Mouse (Mus musculus): ENCODE data around the gene Rgs1.

The Rgs1 gene

DNA sequence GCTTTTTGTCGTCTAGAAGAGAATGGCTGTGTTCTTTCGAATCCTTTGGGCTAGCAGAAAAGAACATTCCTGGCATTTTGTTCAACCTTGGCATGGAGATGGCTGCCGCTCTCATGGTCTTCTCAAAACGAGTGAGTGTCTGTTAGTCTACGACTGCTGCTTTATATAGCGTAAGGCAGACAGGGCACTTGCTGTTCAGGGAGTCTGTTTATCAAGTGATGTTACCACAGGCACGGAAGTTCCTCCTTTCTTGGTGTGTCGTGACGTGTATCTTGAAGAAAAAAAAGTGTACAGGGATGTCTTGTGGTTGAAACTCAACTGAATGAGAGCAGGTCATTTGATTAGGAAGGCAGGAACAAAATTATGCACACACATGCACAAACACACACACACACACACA is at the start of gene Rgs1:
Gene Rgs1, minus strand, starts transcription at position 320 of the 400 bp plus-strand sequence.
- DNase-seq: peak; percentile 18

DNA sequence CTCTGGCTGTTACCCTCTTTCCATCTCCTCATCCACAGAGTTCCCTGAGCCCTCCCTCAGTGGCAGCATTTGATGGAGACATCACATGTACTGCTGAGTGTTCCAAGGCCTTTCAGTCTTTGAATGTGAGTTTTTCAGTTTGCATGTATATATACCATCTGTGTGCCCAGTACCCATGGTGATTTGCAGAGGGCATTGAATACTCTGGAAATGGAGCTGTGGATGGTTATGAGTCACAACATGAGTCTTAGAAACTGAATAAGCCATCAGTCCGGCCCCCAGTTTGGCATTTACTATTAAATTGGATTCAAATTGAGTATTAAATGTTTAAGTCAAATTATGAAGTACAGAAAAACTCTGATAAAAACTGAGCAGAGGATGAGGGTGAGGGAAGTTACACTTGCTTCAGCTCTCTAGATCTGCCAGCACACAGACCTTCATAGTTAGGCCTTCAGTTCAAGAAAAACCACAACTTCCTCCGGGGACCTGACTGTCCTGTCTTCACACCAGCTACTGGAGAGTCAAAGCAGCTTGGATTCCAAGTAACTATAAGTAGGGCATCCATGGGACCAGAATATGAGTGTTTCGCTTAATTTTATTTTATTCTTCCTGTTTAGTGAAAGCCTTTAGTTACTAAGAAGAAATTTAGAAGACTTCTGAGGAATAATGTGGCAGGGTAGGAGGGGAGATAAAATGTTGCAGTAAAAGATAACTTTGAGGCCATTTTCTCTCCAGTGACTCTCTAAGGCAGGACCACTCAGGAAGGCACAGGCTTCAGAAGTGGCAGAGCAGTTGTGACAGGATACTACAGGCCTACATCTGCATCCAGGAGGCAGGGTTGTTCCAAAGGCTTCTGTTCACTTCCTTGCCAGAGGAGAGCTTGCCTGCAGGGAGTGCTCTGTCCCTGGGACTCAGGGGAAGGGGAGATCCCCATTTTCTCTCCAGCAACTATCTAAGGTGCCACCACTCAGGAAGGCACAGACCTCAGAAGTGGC is 34.3 kb upstream of the Rgs1 start:
- no peak for DNase-seq

DNA sequence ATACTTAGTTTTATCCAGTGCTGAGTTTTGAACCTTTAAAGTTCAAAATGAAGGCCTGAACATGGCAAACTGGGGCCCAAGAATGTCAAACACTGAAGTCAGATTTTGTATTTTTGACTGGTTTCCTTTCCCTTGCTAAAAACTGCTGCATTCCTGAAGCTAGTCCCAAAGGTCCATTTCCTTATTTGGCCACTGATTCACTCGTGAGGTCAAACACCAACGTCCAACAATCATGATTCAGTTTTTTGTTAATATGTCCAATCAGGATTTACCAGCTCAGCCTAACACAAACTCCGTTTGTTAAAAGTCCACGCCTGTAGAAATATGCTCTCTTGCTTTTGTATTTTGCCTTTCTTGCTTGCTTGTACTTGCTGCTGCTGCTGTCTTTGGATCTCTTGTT is 31.0 kb upstream of the Rgs1 start:
- no peak for DNase-seq

DNA sequence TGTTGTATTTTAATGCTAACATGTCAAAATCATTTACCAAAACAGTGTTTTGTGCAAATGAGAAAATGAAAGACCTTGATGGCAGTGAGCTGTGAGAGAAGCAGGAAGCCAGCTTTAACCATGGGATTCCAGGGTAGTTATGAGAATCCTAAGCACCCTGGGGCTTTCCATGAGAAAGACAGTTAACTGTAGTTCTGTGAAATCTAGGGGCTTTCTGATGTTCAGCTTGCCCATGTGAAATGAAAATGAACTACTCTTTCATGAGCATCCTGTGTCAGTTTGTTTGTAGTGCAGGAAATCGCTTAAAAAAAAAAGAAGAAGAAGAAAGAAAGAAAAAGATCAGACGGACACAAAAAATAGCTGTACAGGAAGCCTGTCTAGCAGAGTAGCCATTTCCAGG is 23.9 kb upstream of the Rgs1 start:
- no peak for DNase-seq

DNA sequence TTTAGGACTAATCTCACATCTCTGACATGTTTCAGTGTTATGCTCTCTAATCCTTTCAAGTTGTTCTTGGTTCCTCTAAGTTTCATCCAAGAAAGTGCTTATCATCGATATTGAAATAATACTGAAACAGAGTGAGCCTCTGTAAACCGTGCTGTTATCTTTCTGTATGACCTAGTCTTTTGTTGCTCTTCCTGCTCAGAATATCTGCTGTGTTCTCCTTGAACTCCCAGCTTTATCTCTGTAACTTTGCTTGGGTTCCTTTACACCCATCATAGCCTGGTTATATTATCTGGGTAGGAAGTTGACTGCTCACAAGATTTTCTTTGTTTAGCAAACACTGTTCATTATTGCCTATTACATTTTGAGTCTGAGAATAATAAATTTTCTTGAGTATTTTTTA is 20.1 kb upstream of the Rgs1 start:
- DNase-seq: no peak

DNA sequence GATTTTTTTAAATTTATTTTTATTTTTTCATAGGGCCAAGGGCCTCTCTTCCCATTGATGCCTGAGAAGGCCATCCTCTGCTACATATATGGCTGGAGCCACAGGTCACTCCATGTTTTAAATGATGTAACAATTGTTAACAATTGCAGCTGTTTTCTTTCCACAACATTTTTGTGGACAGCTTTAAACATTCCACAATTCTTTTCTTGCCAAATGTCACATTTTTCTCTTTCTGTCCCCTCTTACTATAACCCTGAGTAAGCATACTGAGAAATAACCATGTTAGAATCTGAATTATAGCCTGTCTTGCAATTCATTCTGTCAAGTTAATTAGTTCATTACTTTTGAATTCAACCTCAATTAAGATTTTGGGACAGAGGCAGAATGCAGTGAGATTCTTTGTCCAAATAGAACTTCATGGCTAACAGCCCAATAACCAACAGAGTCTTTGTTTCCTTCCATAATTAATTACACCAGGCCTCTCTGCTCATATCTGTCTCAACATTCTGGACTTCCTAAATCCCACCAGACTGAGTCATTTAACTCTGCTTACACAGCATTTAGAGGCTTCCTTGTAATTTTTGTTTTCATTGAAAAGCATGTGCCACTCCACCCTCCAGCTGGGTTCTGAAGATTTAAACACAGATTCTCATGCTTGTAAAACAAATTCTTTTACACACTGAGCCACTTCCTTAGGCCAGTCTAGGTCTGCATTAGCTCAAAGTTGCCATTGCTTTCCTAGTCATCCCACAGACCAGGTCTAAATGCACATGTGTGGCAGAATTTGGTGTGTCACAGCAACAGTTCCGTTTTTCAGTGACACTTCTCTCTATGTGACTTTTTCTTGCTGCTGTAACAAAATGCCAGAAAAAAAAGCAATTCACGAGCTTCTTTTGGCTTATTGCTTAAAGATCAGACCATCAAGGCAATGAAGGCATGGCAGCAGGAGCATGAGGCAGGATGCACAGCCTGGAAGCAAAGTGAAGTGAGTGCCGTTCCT is 18.7 kb upstream of the Rgs1 start:
- no peak for DNase-seq

DNA sequence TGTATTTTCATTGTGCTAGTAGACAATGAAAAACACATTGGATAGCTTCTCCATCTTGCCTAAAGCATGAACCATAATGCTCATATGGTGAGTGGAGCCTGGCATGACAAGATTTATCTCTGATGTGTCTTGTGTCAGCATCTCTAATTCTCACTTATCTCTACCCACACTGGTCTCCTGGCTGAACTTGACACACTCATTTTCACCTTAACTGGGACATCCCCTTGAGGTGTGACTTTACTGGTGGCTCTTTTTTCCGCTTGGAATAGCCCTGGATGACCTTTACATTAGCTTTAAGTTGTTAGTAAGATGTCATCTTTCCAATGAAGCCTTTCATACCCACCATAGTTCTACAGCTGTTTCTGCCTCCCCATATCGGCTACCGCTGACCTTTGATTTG is 15.0 kb upstream of the Rgs1 start:
- DNase-seq: no peak

DNA sequence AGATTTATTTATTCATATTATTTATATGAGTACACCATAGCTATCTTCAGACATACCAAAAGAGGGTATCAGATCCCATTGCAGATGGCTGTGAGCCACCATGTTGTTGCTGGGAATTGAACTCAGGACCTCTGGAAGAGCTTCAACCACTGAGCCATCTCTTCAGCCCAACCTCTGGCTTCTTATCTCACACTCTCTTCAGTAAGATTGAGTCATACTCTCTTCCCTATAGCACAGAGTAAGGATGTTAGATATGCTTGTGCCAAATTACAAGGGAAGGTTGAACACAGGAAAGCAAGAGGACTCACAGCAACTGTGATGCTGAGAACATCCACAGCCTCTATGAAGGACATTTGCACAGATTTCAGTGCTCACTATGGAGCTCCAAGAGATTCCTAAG is 13.0 kb upstream of the Rgs1 start:
- DNase-seq: no peak

DNA sequence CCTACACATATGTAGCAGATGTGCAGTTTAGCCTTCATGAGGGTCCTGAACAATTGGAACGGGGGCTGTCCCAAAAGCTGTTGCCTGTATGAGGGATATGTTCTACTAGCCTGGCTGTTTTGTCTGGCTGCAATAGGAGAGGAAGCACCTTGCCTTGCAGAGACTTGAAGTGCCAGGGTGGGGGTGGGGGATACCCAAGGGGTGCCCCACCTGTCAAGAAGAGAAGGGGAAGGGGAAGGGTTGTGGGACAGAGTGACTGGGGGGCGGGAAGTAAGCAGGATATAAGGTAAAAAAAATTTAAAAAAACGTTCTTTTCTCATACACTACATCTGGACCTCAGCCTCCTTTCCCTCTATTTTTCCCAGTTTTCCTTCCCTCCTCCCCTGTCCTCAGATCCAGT is 9.7 kb upstream of the Rgs1 start:
- no peak for DNase-seq

DNA sequence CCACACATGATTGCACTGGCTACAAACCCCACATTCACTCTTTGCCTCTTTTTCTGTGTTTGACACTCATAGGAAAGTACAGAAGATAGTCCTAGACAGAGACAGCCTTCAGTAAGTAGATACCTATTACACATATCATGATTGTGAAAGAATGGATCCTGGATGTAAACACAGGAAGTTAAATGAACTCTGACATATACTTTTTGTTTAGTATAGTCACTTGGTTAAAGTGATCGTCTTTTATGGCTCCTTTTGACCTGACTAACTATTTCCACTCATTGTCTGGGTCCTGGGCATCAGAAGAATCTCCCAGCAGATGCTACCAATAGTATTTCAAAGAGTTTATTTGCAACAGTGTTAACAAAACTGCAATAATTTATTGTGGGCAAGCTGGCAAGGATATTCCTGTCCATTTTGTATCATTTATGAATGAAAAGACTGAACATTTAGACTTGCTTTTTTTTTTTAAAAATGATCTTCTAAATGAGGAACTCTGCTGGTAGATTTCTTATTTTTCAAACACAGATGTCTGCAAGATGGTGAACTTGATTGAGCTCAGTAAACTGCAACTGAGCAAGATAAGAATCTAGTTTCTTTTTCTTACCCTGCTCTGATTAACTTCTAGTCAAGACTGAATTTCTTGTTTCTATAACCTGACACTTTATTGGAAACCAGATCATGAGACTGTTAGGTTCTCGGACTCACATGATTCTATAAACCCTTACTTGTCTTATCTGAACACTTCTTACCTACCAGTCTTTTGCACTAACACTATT is 7.7 kb upstream of the Rgs1 start:
- DNase-seq: no peak

DNA sequence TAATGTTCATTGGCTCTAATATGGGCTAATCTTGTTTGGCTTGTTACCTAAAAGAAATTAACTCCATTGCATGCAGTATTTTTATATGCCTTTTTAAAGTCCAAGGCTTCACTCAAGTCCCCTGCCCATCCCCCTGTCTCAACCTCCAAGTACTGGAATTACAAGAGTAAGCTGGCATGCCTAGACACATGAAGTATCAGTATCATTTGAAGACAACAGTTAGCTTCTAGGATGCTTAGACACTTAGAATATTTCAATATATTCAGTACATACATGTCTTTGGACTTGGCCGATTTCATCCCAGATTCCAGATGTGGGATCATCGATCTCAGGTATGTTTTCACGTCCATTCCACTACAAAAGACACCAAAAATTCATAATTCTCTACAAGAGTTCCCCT is 836 bp downstream of the Rgs1 start:
- DNase-seq: no peak

DNA sequence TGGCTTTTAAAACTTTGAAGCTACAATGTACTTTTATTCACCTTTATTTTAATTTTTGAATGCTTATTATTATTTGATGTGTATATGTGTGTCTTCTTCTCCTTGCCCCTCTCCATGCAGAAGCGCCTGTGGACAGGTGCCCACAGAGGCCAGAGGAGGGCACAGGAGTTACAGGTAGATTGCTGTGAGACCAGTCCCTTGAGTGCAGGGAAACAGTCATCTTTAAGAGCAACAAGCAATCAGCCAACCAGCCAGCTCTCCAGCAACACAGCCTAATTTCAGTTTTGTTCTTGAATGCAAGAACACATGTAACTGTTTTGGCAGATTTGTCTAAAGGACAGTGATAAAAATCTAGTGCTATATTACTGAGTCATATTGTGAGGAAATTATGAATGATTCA is 1.7 kb downstream of the Rgs1 start:
- no peak for DNase-seq

DNA sequence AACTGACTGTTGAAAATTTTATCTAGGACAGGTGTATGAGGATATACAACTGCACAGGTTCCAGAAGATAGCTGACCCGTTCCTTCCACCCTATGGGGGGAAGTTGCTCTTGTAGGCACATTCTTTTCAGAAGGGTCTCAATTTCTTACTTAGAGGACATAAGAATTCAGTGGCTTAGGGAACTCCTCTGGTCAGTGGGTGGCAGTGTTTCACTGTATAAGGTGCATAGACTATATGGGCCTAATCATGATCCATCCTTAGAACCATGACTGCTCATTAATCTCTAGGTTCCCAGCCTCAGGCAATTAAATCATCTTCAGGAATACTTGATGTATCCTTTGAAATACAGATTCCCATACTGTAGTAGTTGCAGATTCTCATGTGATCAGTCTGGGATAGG is 5.5 kb downstream of the Rgs1 start:
- peak; percentile 21 for DNase-seq

DNA sequence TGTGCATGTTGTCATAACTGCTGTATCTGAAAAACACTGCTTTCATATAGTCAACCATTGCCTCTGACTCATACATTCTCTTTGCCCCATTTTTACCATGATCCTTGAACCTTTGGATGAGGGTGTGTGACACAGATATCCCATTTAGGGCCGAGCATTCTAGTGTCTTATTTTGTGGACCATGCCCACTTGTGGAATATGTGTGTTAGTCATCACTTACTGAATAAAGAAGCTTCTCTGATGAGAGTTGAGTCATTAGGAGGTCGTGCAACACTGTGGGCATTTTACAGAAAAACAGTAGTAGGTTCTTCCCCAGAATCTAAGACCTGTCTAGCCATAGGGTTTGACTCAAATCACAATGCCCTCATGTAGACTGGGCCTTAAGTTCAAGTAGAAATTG is 9.8 kb downstream of the Rgs1 start:
- DNase-seq: no peak

DNA sequence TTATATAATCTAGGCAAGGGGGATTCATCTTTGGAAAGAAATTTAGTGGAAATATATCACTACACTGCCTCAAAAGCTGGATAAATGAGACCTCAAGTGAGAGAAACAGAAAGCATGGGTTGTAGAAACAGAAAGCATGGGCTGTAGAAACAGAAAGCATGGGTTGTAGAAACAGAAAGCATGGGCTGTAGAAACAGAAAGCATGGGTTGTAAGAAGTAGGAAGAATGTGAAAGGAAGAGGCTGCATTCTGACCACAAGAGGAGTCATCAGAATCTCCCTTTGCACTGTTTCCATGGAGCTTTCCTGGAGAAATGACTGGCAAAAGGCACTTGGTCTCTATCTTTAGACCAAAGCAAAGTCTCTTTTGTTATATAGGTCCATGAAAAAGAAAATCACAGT is 33.8 kb downstream of the Rgs1 start:
- DNase-seq: no peak

DNA sequence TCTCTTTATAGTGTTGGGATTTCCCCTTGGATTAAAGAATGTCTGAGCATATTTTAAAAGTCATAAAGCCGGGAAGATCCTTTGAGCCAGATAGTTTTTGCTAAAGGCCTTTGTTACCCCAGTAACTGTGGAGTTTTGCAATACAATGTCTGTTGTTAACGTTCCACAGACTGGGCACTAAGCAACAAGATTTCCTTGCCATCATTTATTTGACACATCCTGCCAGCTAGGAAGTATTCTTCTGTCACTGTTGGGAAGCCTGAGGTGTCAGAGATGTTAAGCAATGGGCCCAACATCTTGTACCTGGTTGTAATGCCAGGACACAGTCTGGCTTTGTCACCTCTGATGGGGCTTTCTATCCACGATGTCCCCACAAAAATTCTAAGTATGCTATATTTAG is 38.1 kb downstream of the Rgs1 start:
- DNase-seq: no peak

DNA sequence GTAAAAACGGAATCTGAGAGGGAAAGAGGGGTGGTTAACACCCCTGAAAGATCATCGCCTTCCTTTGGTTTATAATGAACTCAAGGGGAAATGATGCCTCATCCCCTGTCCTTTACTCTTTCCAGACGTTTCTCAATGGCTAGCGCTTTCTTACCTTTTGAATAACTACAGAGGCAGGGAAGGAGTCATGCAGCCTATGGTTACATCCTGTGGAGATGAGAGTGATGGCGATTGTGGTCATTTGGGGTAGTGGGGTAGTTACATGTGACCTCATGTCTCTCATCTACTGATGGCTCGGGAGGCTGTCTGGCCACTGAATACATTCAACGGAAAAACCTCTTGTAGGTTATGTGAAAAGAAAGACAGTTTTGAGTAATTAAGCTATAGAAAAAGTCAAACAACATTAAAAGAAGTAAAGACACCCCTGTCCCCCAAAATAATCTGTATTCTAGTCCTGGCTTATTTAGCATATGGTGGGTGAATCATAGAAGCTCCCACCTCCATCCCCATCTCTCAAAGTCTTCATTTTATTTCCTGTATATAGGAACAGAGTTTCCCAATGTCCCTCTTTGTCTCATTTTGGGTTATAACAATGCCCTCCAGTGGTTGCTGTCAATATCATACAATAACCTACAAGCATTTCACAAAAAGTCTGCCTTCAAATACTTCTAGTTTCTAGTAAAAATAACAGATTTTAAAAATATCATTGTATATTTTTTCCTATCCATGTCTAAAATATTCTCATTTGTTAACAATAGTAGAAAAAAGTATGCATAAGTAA is 42.6 kb downstream of the Rgs1 start:
- no peak for DNase-seq

DNA sequence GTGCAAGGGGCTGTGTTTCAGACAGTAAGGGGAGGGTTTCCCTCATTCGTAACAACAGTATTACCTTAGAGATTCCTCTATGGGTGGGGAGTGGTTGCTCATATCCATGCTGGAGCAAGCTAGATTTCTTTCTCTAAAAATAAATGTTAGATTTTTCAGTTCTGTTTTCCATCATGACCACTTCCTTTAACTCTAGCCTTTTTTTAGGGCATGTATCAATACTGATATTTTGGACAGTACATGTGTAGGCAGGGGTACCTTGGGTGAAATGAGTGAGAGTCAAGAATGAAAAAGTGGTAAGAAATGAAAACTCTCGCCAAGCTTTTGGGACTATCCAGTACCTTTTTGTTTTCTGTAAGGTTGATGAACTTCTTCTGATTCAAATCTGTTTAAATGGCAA is 44.3 kb downstream of the Rgs1 start:
- no peak for DNase-seq

DNA sequence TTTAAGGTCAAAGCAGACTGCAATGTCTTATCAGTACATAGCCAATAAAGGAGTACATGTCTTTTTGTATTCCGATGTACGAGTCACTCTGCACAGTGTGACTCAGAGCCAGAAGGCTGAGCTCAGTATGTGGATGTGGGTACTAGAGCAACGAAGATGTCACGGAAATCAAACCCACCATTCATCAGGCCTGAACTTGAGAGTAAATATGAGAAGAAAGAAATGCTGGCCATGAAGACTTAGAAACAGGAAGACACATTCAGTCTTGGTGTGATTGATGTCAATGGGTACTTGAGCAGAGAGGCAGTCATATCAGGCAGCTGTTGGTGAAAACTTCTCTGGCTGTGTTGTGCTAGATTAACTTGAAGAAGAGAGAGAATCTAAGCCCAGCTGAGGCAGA is 46.1 kb downstream of the Rgs1 start:
- DNase-seq: no peak

DNA sequence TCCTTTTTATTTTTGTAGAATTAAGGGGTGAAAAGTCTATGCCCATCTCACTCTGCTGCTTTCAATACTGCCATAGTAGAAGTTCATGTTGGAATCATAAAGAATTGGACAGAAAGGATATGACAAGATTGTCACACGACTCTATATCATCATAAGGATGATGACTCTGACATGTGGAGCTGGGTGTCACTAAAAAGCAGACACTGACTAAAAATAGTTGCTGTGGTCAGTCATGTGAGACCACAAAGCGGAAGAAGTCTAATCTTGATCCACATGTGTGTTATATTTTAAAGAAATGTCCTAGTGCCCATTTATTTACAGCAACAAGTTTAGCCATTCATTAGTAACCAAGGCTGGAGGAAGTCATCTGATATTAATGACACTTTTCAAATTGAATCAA is 48.5 kb downstream of the Rgs1 start:
- DNase-seq: no peak

DNA sequence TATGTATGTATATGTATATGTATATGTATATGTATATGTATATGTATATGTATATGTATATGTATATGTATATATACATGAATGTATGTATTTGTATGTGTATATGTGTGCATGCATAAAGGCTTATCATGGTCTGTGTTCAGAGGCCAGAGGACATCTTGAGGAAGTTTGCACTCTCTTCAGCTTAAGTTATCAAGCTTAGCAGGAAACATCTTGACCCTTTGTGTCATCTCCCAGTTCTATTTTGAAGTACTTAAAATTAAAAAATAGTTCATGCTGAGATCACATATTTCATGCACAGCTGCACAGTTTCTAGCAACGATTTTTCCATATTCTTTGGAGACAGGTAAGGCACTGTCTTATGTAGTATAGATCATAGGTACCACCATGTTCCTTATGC is 49.5 kb downstream of the Rgs1 start:
- no peak for DNase-seq

DNA sequence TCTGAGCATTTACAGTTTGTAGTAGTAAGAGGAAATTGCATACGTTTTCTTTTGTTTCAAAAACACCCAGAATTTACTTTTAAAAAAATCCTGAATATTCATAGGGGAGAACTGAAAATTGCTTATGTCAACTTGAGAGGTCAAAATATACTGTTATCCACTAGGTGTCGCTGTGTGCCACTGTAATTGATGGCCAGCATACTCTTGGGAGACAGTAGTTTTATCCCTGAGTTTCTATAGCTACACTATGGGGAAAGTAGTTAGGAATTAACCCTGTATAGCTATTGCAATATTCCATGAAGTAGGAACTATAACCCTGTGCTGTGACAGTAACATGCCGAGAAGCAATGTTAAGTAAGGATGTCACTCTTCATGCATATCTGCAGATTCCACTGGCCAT is 51.4 kb downstream of the Rgs1 start:
- DNase-seq: peak; percentile 48
